Mouse (Mus musculus) neutrophil, adult 5-6 weeks (primary cell): ENCODE measurements around the gene Zfp3. TPM values are rescaled to one million over a fixed set of nuclear protein-coding genes. Genes with fewer than 3 reads are reported as not detected.

ENCODE experiments used
- total RNA-seq: library from RNA; stranded (forward); fragments of 200-1000 nt; gene quantifications from 2 replicates; pipeline ENCODE4 v1.2.3, GENCODE M21; 2017

Gene Zfp3
- total RNA-seq, 1 experiment from 2014 or later = 2.8 TPM

Other genes starting within 250 kb of the Zfp3 start
- not detected in 2 replicates for gene Vmo1, start 249.6 kb upstream of the Zfp3 start, total RNA-seq
- not detected in 2 replicates for gene Gltpd2, start 245.0 kb upstream of the Zfp3 start, total RNA-seq
- gene Psmb6, start 238.8 kb upstream of the Zfp3 start, total RNA-seq = 124 and 133 TPM in 2 replicates
- gene Gm40193, start 231.3 kb upstream of the Zfp3 start, total RNA-seq = not detected in 2 replicates
- 0.86 and 4.3 TPM in 2 replicates for gene Pld2, start 224.1 kb upstream of the Zfp3 start, total RNA-seq
- 21.8 and 23.1 TPM in 2 replicates for gene Mink1, start 201.3 kb upstream of the Zfp3 start, total RNA-seq
- not detected in 2 replicates for gene 4930544D05Rik, start 148.4 kb upstream of the Zfp3 start, total RNA-seq
- gene Chrne, start 145.0 kb upstream of the Zfp3 start, total RNA-seq = 1.7 TPM in 1 of 2 replicates, not detected in the other
- gene Gp1ba, start 125.1 kb upstream of the Zfp3 start, total RNA-seq = 1.4 and 1.7 TPM in 2 replicates
- 261 and 283 TPM in 2 replicates for gene Rnf167, start 117.0 kb upstream of the Zfp3 start, total RNA-seq
- gene Slc25a11, start 116.7 kb upstream of the Zfp3 start, total RNA-seq = 75.8 and 82.8 TPM in 2 replicates
- 683 and 728 TPM in 2 replicates for gene Pfn1, start 109.6 kb upstream of the Zfp3 start, total RNA-seq
- gene Eno3, start 107.0 kb upstream of the Zfp3 start, total RNA-seq = 16.7 and 21.2 TPM in 2 replicates
- gene Spag7, start 94.8 kb upstream of the Zfp3 start, total RNA-seq = 49.2 and 55.3 TPM in 2 replicates
- 24.1 and 36.1 TPM in 2 replicates for gene Camta2, start 76.1 kb upstream of the Zfp3 start, total RNA-seq
- 0.37 TPM in 1 of 2 replicates, not detected in the other for gene Inca1, start 64.1 kb upstream of the Zfp3 start, total RNA-seq
- 27.6 and 28.0 TPM in 2 replicates for gene Kif1c, start 63.7 kb upstream of the Zfp3 start, total RNA-seq
- 15.1 and 25.1 TPM in 2 replicates for gene Scimp, start 48.4 kb downstream of the Zfp3 start, total RNA-seq
- 76.0 and 84.5 TPM in 2 replicates for gene Rabep1, start 80.6 kb downstream of the Zfp3 start, total RNA-seq
- 133 and 141 TPM in 2 replicates for gene Nup88, start 205.8 kb downstream of the Zfp3 start, total RNA-seq
- 45.4 and 55.0 TPM in 2 replicates for gene Rpain, start 206.0 kb downstream of the Zfp3 start, total RNA-seq
- gene C1qbp, start 218.8 kb downstream of the Zfp3 start, total RNA-seq = 13.3 and 14.7 TPM in 2 replicates
- gene Dhx33, start 240.2 kb downstream of the Zfp3 start, total RNA-seq = 20.7 and 21.8 TPM in 2 replicates